Mouse (Mus musculus) hindbrain, embryonic 12.5 days (tissue): ENCODE measurements at regions not wholly inside any gene's neighbourhood (a gene's known extent, or its start where the extent isn't known, plus 50 kb on each side); places are given as distances from the start of the nearest gene placed in this dataset.

ENCODE experiments used
- ATAC-seq: fragments of 200-750 bp; cut with Nextera tagmentation; 2 replicates; pipeline ENCODE4 v1.8.0; 2017; ENCODE audit warnings: moderate TSS enrichment; ENCODE audit not compliant: low FRiP score
- H3K27ac ChIP-seq: fragments of 300-500 bp; sonication (generic); 2 replicates; pipeline ENCODE4 v1.5.1; 2016; ENCODE audit warnings: mild to moderate bottlenecking
- H3K27me3 ChIP-seq: fragments of 300-500 bp; sonication (generic); 2 replicates; pipeline ENCODE4 v1.6.1; 2016; ENCODE audit warnings: mild to moderate bottlenecking
- H3K36me3 ChIP-seq: fragments of 300-500 bp; sonication (generic); 2 replicates; pipeline ENCODE4 v1.6.1; 2016; ENCODE audit warnings: mild to moderate bottlenecking
- H3K4me1 ChIP-seq: fragments of 300-500 bp; sonication (generic); 2 replicates; pipeline ENCODE4 v1.6.1; 2016
- H3K4me2 ChIP-seq: fragments of 300-500 bp; sonication (generic); replicated peaks from 2 replicates; pipeline ENCODE4 v1.6.1; 2016; ENCODE audit warnings: mild to moderate bottlenecking
- H3K4me3 ChIP-seq: fragments of 300-500 bp; sonication (generic); 2 replicates; pipeline ENCODE4 v1.5.1; 2016; ENCODE audit warnings: mild to moderate bottlenecking
- H3K9ac ChIP-seq: fragments of 300-500 bp; sonication (generic); 2 replicates; pipeline ENCODE4 v1.6.1; 2016; ENCODE audit warnings: mild to moderate bottlenecking, moderate library complexity
- H3K9me3 ChIP-seq: fragments of 300-500 bp; sonication (generic); replicated peaks from 2 replicates; pipeline ENCODE4 v1.6.1; 2016; ENCODE audit warnings: mild to moderate bottlenecking
- WGBS: fragments of 180-500 bp; shearing (Covaris S2); methylation state at CpG from one replicate; pipeline ENCODE4 v1.1.7; 2016; 5-methylcytosine and 5-hydroxymethylcytosine counted together

DNA sequence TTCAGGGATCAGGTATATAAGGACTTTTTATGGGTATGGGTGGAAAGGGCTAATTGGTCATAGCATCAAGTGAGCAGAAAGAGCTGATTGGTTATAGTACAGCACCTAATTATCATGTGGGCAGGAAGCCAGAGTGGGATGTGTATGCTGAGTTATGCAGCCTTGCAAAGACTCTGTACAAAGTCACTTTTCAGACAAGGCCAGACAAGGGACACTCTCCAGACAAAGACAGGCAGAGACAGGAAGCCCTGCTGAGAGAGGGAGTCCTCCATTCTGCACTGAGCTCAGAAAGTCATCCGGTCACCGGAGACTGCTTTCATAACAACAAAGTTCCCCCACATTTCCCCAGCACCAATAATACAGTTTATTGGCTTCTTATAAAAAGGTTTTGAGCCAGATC is 112.4 kb downstream of the Ppp4r2 start:
- H3K36me3 ChIP-seq, result no peaks in the 10 kb centered on the region
- no peak overlapping the region for H3K4me2 ChIP-seq
- H3K9me3 ChIP-seq, result no peaks in the 10 kb centered on the region
- no peak overlapping the region for H3K27ac ChIP-seq
- WGBS, result 71% methylated on average over 2 of the region's 2 CpGs
- no peak overlapping the region for H3K4me3 ChIP-seq
- no peaks in the 10 kb centered on the region for H3K27me3 ChIP-seq
- H3K9ac ChIP-seq, result no peak overlapping the region
- ATAC-seq, result no peak
- peaks cover 6% of the 10 kb centered on the region for H3K4me1 ChIP-seq

DNA sequence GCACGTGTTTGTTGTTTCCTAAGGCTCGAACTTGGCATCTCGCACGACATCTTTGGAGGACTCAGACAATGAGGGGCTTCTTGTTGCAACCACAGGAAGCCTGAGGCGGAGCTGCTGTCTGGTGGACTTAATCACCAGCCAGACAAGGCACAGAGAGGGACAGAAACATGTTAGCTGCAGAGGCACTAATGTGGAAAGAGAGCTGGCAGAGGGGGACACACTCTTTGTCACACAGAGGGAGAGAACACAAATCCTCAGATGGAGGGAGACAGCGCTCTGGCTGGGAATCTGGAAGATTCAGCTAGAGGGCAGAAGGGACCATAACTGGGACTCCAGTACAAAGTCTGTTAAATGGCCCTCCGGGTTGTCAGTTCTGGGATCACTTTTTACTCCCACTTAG is 114.9 kb downstream of the Ppp4r2 start:
- Histone ChIP-seq H3K36me3 (no peaks in the 10 kb centered on the region), H3K4me1 (peaks cover 6% of the 10 kb centered on the region), H3K4me2 (no peak overlapping the region), H3K9me3 (no peaks in the 10 kb centered on the region), H3K27ac (no peak overlapping the region), H3K9ac (no peak overlapping the region), H3K27me3 (no peaks in the 10 kb centered on the region), H3K4me3 (no peak overlapping the region)
- 54% methylated on average over 7 of the region's 7 CpGs for WGBS
- ATAC-seq, result no peak

DNA sequence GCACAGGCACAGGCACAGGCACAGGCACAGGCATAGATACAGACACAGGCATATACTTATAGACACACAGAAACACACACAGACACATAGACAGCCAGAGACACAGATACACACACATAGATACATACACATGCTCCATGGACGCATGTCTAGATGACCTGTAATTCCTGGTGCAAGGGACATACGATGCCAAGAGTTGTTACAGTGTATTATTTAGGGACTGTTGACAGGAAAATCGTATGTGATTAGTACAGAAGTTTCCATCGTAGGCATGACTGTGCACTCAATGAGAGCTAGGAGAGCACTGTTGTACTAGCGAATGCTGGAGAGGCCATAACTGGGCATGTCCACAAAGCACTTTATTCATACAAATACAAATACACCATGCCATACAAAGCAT is 118.2 kb downstream of the Ppp4r2 start:
- H3K9me3 ChIP-seq, result no peaks in the 10 kb centered on the region

DNA sequence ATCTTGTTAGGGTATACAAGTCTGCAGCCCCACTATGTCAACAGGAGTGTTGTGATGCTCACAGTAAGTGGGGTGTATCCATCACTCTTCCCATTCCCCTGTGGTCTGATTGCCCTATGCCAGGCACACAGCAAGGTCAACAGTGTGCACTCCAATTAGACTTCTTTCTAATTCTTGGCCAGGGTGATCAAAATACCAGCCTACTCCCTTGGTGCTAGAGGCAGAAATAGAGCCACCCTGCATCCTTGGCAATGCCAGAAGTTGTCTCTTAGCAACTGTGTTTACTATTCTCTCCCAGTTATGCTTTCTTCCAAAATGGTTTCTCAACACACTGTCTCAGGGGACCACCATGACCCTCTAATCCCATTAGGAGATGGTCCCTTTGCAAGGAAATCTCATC is 119.0 kb downstream of the Ppp4r2 start:
- no peak overlapping the region for H3K9ac ChIP-seq
- H3K27ac ChIP-seq, result no peak overlapping the region
- no peak overlapping the region for H3K4me3 ChIP-seq
- no peaks in the 10 kb centered on the region for H3K9me3 ChIP-seq
- no peaks in the 10 kb centered on the region for H3K27me3 ChIP-seq
- no peak for ATAC-seq
- H3K4me1 ChIP-seq, result peaks cover 6% of the 10 kb centered on the region
- no peak overlapping the region for H3K4me2 ChIP-seq
- no peaks in the 10 kb centered on the region for H3K36me3 ChIP-seq

More for the DNA sequence above, 118.2 kb downstream of the Ppp4r2 start:
- Histone ChIP-seq H3K36me3 (no peaks in the 10 kb centered on the region), H3K4me1 (peaks cover 6% of the 10 kb centered on the region), H3K9ac (no peak overlapping the region), H3K27ac (no peak overlapping the region), H3K27me3 (no peaks in the 10 kb centered on the region), H3K4me3 (no peak overlapping the region), H3K4me2 (no peak overlapping the region)
- WGBS, result 93% methylated on average over 5 of the region's 5 CpGs
- no peak for ATAC-seq

DNA sequence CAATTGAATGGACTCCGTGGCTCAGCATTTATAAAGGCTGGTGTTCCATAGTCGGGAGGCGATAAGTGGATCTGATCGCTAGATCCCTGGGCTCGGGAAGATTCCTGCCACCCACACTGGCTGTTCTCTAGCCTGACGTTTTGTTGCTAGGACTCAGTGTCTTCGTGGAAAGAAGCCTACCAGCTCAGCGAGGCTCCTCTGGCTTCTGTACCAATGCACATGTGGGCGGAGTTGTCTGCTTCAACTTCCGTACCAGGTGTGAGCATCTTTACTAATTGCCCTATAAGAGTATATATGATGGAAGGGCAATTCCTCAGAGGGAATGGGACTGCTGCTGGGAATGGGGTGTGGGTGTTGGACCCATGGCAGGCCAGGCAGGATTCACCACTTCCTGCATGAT is 121.1 kb downstream of the Ppp4r2 start:
- Histone ChIP-seq H3K4me2 (no peak overlapping the region), H3K9me3 (no peaks in the 10 kb centered on the region), H3K4me3 (no peak overlapping the region), H3K27ac (no peak overlapping the region), H3K36me3 (no peaks in the 10 kb centered on the region), H3K27me3 (no peaks in the 10 kb centered on the region), H3K9ac (no peak overlapping the region), H3K4me1 (peaks cover 5% of the 10 kb centered on the region; the same call in 1 of the 2 replicates)
- no peak for ATAC-seq
- WGBS, result 84% methylated on average over 10 of the region's 10 CpGs

DNA sequence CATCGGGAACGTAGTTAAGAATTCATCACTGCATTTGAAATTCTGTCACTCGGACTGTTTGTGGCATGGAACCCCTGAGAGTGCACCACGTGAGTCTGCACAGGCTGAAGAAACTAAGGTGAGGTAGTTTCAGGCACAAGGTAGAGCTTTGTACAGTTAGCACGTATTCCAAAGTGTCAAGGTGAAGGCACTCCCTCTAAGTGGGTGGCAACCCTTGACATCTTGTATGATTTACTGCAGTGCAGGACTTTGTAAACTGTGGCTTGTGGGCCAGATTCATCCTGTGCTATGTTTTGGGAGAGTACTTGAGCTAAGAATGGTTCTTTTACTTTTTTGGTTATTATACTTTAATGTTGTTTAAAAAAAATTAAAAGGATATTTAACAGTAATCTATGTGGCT is 133.1 kb downstream of the Ppp4r2 start:
- 88% methylated on average over 5 of the region's 5 CpGs for WGBS
- no peak for ATAC-seq
- Histone ChIP-seq H3K4me3 (no peak overlapping the region), H3K9ac (no peak overlapping the region), H3K27ac (no peak overlapping the region), H3K27me3 (no peaks in the 10 kb centered on the region), H3K9me3 (no peaks in the 10 kb centered on the region), H3K4me1 (peaks cover 10% of the 10 kb centered on the region), H3K36me3 (no peaks in the 10 kb centered on the region), H3K4me2 (no peak overlapping the region)

DNA sequence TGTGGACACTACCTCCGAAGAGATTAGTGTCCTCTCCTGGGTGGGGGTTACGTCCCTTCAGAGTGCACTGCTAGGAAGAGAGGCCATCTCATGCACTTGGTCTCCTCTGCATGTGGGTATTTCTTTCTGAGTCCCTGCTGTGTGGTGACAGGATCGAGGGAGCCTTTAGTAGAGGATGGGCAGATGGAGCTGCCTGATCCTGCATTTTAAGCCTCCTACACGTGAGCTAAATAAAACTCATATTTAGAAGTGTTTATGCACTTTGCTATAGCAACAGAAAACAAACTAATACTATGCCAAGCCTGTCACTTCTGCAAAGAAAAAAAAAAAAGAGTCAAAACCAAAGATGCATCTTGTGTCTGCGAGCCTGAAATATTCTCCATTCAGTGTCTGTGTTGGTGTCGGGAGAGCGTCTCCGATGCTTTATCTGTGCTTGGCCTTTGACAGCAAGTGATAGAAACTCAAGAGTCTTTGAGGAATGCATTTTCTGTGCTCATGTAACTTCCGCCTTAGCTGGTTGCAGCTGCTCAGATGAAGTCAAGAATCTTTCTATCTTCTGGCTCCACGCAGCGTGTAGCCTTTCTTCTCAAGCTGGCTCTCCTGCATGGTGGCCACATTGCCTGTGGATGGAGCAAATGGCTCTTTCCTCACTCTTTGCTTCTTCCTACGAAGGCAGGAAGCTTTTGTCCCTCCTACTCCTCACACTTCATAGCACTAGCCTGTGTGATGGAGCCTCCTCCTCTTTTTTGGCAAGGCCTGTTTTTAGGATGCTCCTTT is 134.8 kb downstream of the Ppp4r2 start:
- peaks cover 14% of the 10 kb centered on the region for H3K4me1 ChIP-seq
- H3K4me3 ChIP-seq, result no peak overlapping the region
- no peaks in the 10 kb centered on the region for H3K36me3 ChIP-seq
- H3K27me3 ChIP-seq, result no peaks in the 10 kb centered on the region
- no peak for ATAC-seq
- no peak overlapping the region for H3K4me2 ChIP-seq
- 79% methylated on average over 12 of the region's 12 CpGs for WGBS
- no peak overlapping the region for H3K27ac ChIP-seq
- H3K9me3 ChIP-seq, result no peaks in the 10 kb centered on the region
- no peak overlapping the region for H3K9ac ChIP-seq

DNA sequence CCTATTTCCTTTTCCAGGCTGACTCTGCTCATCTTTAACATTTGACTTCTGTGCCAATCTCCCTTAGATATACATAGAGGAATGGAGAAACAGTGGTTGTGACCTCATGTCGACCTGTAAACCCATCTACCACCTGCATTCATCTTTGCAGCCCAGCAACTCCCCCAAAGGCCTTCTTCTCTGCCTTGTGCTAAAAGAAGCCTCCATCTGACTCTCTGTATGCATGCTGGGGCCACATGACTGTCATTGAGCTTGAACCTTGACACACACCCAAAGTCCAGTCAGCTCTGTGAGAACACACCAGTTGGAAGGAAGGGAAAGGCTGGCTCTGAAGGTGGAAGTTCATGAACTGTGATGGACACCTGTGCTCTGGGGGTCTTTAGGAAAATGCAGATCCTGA is 135.5 kb downstream of the Ppp4r2 start:
- Histone ChIP-seq H3K4me1 (peaks cover 14% of the 10 kb centered on the region), H3K9ac (no peak overlapping the region), H3K9me3 (no peaks in the 10 kb centered on the region), H3K27ac (no peak overlapping the region), H3K27me3 (no peaks in the 10 kb centered on the region), H3K4me3 (no peak overlapping the region), H3K4me2 (no peak overlapping the region), H3K36me3 (no peaks in the 10 kb centered on the region)
- 89% methylated on average over 1 of the region's 1 CpGs for WGBS
- no peak for ATAC-seq

DNA sequence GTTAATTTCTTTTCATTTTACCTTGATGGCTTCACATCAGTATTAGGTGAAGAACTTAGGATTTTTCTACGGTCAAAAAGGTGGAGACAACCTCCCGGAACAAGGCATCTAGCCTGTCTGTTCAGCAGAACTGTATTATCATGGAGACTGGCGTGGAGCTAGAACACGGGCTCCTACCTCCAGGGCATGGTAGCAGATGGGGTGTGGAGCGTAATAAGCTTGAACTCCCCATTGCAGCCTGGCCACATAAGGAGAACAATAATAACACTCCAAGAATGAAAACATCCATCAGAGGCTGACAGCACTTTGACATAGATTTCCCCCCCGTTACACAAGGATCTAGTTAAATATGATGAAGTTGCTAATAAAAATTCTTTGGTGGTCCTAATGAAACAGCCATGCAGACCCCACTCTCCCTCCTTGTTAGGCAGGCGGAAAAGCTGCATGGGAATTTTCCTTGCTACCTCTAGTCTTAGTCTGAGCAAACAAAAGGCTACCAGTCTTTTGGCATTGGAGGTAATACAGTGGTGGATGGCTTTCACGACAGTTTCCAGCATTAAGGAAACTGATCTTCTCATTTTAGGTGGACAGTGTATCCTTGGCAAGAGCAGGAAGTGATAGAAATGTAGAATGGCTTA is 137.5 kb downstream of the Ppp4r2 start:
- peak; percentile 88 for ATAC-seq
- no peak overlapping the region for H3K4me3 ChIP-seq
- H3K4me2 ChIP-seq, result no peak overlapping the region
- no peaks in the 10 kb centered on the region for H3K27me3 ChIP-seq
- H3K27ac ChIP-seq, result peak overlapping the region; percentile 24
- H3K4me1 ChIP-seq, result peaks cover 19% of the 10 kb centered on the region
- no peaks in the 10 kb centered on the region for H3K36me3 ChIP-seq
- H3K9me3 ChIP-seq, result no peaks in the 10 kb centered on the region
- 41% methylated on average over 8 of the region's 8 CpGs for WGBS
- no peak overlapping the region for H3K9ac ChIP-seq

DNA sequence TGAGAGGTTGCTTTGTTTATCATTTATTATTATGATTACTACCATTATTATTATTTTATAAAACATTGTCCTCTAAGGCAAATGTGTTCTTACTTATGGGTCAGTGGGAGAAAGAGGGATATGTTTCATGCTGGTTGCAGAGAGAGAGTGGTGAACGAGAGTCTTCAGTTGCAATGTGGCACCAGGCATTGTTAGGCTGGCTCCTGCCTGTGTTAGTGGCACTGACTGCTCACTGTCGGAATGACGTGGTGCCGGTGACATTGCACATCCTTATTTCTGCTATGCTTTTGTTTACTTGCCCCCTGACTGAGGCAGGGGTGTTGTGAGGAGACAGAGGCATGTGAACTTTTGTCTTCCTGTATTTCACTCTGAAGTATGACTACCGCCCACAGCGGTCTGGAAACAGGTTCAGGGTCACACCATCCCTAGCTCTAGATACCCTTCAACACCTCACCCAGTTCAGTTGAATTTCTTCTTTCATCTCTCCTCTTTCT is 138.1 kb downstream of the Ppp4r2 start:
- Histone ChIP-seq H3K9me3 (no peaks in the 10 kb centered on the region), H3K9ac (no peak overlapping the region), H3K36me3 (no peaks in the 10 kb centered on the region), H3K27ac (peak overlapping the region; percentile 24; the same call in 1 of the 2 replicates), H3K4me2 (no peak overlapping the region), H3K4me3 (no peak overlapping the region), H3K27me3 (no peaks in the 10 kb centered on the region), H3K4me1 (peaks cover 24% of the 10 kb centered on the region)
- ATAC-seq, result peak; percentile 52; the same call in 1 of the 2 replicates
- WGBS, result 45% methylated on average over 6 of the region's 6 CpGs

DNA sequence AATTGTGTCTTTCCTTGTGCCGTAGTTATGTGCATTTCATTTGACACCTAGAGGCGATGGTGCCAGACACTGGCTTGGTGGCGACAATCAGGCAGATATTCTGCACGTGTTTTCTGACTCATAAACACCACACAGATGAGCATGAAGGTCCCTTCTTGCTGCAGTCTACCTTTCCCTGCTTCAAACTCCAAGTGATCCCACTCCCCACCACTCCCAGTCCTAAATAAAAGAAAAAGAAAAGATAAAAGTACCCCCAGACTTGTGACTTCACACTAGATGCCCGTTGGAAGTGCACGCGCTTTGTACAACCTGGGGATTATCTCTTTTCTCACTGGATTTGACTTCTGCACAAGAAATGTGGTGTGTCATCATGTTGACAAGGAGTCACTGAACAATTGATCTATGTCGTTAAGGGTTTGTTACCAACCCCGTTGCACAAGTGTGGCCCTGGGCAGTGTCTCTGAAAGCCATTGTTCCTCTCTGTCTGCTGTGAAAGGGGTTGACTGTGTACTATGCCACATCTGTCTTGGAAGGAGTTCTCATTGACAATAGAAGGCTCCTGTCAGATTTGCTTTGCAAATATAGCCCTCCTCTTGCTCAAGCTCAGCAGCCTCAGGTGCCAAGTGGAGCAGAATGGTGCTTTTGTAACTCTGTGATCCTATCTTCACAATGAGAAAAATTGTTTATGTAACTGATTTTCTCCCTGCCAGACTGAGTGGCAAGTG is 140.1 kb downstream of the Ppp4r2 start:
- H3K27ac ChIP-seq, result no peak overlapping the region
- H3K9me3 ChIP-seq, result no peaks in the 10 kb centered on the region
- 68% methylated on average over 9 of the region's 9 CpGs for WGBS
- no peaks in the 10 kb centered on the region for H3K27me3 ChIP-seq
- H3K4me1 ChIP-seq, result peaks cover 40% of the 10 kb centered on the region
- no peak overlapping the region for H3K4me3 ChIP-seq
- no peak for ATAC-seq
- no peak overlapping the region for H3K4me2 ChIP-seq
- H3K36me3 ChIP-seq, result no peaks in the 10 kb centered on the region
- H3K9ac ChIP-seq, result no peak overlapping the region

DNA sequence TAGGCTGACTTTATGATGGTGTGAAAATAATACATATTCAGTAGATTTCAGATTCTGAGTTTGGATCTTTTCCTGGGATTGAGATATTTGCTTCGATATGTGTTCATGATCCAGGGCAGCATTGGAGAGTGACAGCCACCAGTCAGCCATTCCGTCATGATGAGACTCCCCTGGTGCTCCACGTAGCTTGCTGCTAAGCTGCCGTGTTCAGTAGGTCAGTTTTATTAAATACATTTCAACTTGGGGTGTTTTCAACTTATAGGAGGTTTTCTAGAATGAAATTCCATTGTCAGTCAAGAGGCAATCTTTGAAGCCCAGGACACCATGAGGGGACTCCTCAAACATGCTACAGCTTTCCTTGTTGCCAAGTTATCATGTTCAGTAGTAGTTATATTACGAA is 141.3 kb downstream of the Ppp4r2 start:
- Histone ChIP-seq H3K4me3 (no peak overlapping the region), H3K4me1 (peaks cover 42% of the 10 kb centered on the region), H3K27me3 (no peaks in the 10 kb centered on the region), H3K4me2 (no peak overlapping the region), H3K9ac (no peak overlapping the region), H3K9me3 (no peaks in the 10 kb centered on the region), H3K36me3 (no peaks in the 10 kb centered on the region), H3K27ac (no peak overlapping the region)
- ATAC-seq, result no peak
- WGBS, result 94% methylated on average over 5 of the region's 5 CpGs
